Mouse (Mus musculus) limb, embryonic 15.5 days (tissue): ENCODE measurements at regions not wholly inside any gene's neighbourhood (a gene's known extent, or its start where the extent isn't known, plus 50 kb on each side); places are given as distances from the start of the nearest gene placed in this dataset.
"Not testable (repeated sequence)": the region's sequence is repeated elsewhere in the genome, so short reads cannot be mapped to it uniquely, and the experiment has no call there.

ENCODE experiments used
- ATAC-seq: fragments of 200-750 bp; cut with Nextera tagmentation; 2 replicates; pipeline ENCODE4 v1.8.0; 2017; ENCODE audit warnings: low read depth, moderate TSS enrichment; ENCODE audit not compliant: insufficient number of reproducible peaks, low FRiP score, low TSS enrichment
- H3K27ac ChIP-seq: fragments of 300-500 bp; sonication (generic); 2 replicates; pipeline ENCODE4 v1.5.1; 2015; ENCODE audit warnings: moderate library complexity, mild to moderate bottlenecking, inconsistent platforms
- H3K27me3 ChIP-seq: fragments of 300-500 bp; sonication (generic); 2 replicates; pipeline ENCODE4 v1.6.1; 2015; ENCODE audit warnings: inconsistent platforms
- H3K36me3 ChIP-seq: fragments of 300-500 bp; sonication (generic); 2 replicates; pipeline ENCODE4 v1.6.1; 2015; ENCODE audit warnings: inconsistent platforms
- H3K4me1 ChIP-seq: fragments of 300-500 bp; sonication (generic); 2 replicates; pipeline ENCODE4 v1.6.1; 2015; ENCODE audit warnings: inconsistent platforms
- H3K4me2 ChIP-seq: fragments of 300-500 bp; sonication (generic); 2 replicates; pipeline ENCODE4 v1.6.1; 2015; ENCODE audit warnings: mild to moderate bottlenecking, inconsistent platforms
- H3K4me3 ChIP-seq: fragments of 300-500 bp; sonication (generic); 2 replicates; pipeline ENCODE4 v1.5.1; 2015; ENCODE audit warnings: mild to moderate bottlenecking, inconsistent platforms
- H3K9ac ChIP-seq: fragments of 300-500 bp; sonication (generic); 2 replicates; pipeline ENCODE4 v1.6.1; 2015; ENCODE audit warnings: inconsistent platforms
- H3K9me3 ChIP-seq: fragments of 300-500 bp; sonication (generic); 2 replicates; pipeline ENCODE4 v1.6.1; 2016; ENCODE audit warnings: inconsistent platforms
- WGBS: fragments of 180-500 bp; shearing (Covaris S2); methylation state at CpG from one replicate; pipeline ENCODE4 v1.1.7; 2015; 5-methylcytosine and 5-hydroxymethylcytosine counted together

DNA sequence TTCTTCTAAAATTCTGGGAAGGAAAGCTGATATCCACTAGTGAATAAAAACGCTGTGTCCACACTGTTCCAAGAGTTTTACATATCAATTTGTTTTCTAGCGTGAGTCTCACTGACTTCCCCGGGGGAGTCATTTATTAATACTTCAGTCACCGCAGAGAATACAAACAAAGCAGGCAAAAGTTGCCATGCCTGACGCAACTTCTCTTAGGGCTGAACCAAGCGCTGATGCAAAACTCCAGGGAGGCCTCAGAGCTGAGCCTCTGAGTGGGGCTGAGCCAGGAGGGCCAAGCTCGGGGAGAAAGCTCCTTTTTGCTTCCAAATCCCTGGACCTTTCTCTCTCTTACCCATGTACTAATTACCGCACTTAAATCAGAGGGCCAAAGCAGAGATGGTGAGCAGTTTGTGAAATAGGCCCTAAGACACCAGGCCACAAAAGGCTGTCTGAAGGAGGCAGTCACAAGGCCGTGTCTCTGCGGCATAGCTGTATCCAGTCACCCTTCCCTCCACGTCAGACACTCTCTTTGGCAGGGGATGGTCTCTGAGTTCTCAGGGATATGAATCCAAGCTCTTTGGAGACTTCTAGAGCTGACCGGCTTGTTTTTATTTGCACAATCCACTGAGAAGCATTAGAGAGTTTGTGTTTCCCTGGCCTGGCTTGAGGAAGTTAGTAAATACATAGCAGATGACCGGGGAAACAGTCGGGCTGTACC, 260.2 kb upstream of the Jarid2 start:
- Histone ChIP-seq H3K9me3 (no peaks in the 10 kb centered on the region), H3K36me3 (no peaks in the 10 kb centered on the region), H3K4me3 (no peak overlapping the region), H3K27me3 (no peaks in the 10 kb centered on the region), H3K4me2 (no peak overlapping the region), H3K4me1 (peaks cover 11% of the 10 kb centered on the region; the same call in 1 of the 2 replicates), H3K27ac (peak overlapping the region; percentile 5; the same call in 1 of the 2 replicates), H3K9ac (no peak overlapping the region)
- no peak for ATAC-seq
- 63% methylated on average over 14 of the region's 14 CpGs for WGBS

DNA sequence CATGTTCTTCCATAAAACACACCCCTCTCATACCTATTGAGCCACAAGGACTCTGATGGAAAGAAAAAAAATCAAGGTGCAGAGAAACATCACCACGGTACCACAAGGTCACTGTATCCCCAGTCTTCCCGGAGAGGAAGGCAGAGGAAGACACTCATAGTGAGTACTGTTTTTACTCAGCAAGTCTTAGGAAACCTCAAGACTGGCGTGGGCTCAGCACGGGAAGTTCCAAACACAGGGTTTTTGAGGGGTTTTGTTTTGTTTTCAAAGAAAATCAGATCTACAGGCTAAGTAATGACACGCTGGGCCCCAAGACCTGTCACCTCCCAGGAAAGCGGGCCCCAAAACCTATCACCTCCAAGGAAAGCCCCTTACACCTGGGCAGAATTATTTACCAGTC, 259.6 kb upstream of the Jarid2 start:
- Histone ChIP-seq H3K27me3 (no peaks in the 10 kb centered on the region), H3K4me1 (peaks cover 16% of the 10 kb centered on the region), H3K4me2 (no peak overlapping the region), H3K36me3 (no peaks in the 10 kb centered on the region), H3K4me3 (no peak overlapping the region), H3K9me3 (no peaks in the 10 kb centered on the region), H3K9ac (no peak overlapping the region), H3K27ac (no peak overlapping the region)
- 86% methylated on average over 6 of the region's 6 CpGs for WGBS
- no peak for ATAC-seq

GRCm38 (mm10) chr13:44473200-44473599, 256.1 kb upstream of the Jarid2 start:
- Histone ChIP-seq H3K27ac (no peak overlapping the region), H3K36me3 (no peaks in the 10 kb centered on the region), H3K4me1 (peaks cover 26% of the 10 kb centered on the region), H3K27me3 (no peaks in the 10 kb centered on the region), H3K9me3 (no peaks in the 10 kb centered on the region), H3K4me2 (no peak overlapping the region), H3K9ac (no peak overlapping the region), H3K4me3 (no peak overlapping the region)
- WGBS = 60% methylated on average over 6 of the region's 6 CpGs
- no peak for ATAC-seq

DNA sequence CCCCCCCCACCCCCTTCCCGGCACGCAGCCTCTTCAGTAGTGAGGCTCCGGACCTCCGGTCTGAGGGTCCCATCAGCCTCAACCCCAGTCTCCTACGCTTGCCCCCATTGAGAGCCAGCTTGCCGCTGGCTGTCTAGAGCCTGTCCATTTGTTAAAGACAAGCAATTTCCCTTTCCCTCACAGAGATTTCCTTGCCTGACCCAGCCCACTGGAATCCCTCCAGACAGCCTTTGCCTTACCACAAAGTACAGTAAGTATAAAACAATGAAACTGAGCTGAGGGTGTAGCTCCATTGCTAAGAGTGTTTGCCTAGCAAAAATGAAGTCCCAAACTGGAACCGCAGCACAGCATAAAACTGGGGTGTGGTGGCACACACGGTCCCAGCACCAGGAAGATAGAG, 252.4 kb upstream of the Jarid2 start:
- H3K27ac ChIP-seq = 0 out of 2 replicates have a peak overlapping the region, but pooled peaks have one; percentile 43
- no peaks in the 10 kb centered on the region for H3K27me3 ChIP-seq
- WGBS = 58% methylated on average over 8 of the region's 8 CpGs
- H3K36me3 ChIP-seq = no peaks in the 10 kb centered on the region
- no peak for ATAC-seq
- H3K4me2 ChIP-seq = 0 out of 2 replicates have a peak overlapping the region, but pooled peaks have one; percentile 22
- H3K9me3 ChIP-seq = no peaks in the 10 kb centered on the region
- H3K9ac ChIP-seq = no peak overlapping the region
- no peak overlapping the region for H3K4me3 ChIP-seq
- peaks cover 20% of the 10 kb centered on the region for H3K4me1 ChIP-seq

DNA sequence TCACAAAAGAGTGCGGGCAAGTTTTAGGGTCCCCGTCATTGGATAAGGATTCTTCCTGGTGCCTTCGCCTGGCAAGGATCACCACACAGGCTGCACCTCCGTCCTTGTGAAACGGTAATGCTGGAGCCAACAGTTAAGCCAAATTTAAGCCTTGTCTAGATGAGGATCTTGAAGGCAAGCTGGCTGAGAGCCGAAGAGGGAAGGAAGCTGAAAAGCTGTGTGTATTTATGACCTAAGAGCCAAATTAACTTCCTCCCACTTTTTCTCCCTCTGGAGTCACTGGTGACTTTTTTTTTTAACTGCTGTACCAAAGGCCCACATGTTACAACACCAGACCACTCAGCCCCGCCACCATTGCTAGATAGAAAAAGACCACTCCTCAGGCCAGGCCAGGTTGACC, 249.1 kb upstream of the Jarid2 start:
- H3K9ac ChIP-seq = no peak overlapping the region
- H3K9me3 ChIP-seq = no peaks in the 10 kb centered on the region
- H3K4me3 ChIP-seq = no peak overlapping the region
- no peak overlapping the region for H3K27ac ChIP-seq
- no peak for ATAC-seq
- H3K36me3 ChIP-seq = no peaks in the 10 kb centered on the region
- no peaks in the 10 kb centered on the region for H3K27me3 ChIP-seq
- H3K4me1 ChIP-seq = peaks cover 19% of the 10 kb centered on the region
- H3K4me2 ChIP-seq = no peak overlapping the region
- WGBS = 63% methylated on average over 7 of the region's 7 CpGs

GRCm38 (mm10) chr13:44482661-44483060, 246.6 kb upstream of the Jarid2 start:
- H3K4me1 ChIP-seq = peaks cover 10% of the 10 kb centered on the region
- H3K4me2 ChIP-seq = no peak overlapping the region
- H3K36me3 ChIP-seq = no peaks in the 10 kb centered on the region
- no peak for ATAC-seq
- H3K27me3 ChIP-seq = no peaks in the 10 kb centered on the region
- no peak overlapping the region for H3K27ac ChIP-seq
- H3K4me3 ChIP-seq = no peak overlapping the region
- no peak overlapping the region for H3K9ac ChIP-seq
- 73% methylated on average over 7 of the region's 7 CpGs for WGBS
- H3K9me3 ChIP-seq = no peaks in the 10 kb centered on the region

DNA sequence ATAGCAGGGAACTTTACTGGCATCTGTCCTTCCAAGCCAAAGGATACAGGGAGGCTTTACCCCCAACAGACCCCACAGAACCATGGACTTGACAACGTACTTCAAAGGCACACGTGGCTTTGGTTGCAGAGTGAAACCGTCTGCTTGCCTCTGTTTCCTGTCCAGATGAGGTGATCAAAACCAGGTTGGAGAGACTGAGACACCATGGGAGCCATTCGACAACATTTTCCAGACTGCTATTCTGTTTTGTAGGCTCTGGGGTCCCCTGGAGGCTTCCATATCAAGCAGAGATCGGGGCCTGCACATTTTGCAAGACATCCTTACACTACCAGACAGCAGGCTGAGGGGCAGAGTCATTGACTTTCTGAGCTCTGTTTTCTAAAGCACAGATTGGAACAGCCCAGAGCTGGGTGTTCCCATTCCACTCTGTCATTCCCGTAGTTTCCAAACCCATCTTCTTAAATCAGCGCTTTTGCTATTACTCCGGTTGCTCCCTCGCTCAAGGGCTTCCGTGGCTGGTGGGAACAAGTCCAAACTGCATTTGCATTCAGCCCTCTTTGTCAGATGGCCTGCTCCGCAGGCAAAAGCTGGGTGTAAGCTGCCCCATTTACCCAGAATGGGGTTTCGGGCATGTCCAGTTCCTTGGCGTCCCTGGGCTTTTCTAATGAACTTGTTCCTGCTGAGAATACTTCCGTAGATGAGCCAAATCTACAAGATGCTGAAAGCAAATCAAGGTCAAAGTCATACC, 244.5 kb upstream of the Jarid2 start:
- Histone ChIP-seq H3K9ac (no peak overlapping the region), H3K27me3 (no peaks in the 10 kb centered on the region), H3K36me3 (no peaks in the 10 kb centered on the region), H3K9me3 (no peaks in the 10 kb centered on the region), H3K4me2 (no peak overlapping the region), H3K4me1 (peaks cover 10% of the 10 kb centered on the region), H3K4me3 (no peak overlapping the region), H3K27ac (0 out of 2 replicates have a peak overlapping the region, but pooled peaks have one; percentile 24)
- 36% methylated on average over 14 of the region's 14 CpGs for WGBS
- ATAC-seq = no peak

DNA sequence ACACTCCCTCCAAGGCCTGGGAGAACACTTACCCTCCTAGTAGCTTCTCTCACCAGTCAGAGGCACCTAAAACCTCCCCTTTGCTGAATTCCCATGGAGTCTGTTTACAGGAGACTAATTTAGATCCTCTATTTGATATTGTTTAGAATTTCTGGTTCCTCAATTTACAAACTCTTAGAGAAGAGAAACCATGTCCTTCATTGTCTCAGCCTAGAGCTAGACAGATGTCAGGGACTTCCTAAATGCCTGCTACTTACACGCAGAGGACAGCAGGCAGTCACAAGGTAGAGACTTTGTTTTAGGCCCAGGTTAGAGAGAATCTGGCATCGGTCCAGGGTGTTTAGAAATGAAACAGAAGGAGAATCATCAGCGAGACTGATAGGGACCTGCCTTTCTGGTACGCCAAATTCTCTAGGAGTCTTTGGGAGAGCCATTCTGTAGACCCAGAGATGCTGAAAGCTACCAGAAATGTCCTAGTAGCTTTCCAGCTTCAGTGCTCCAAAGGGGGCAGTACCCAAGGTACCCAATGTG, 238.3 kb upstream of the Jarid2 start:
- H3K9ac ChIP-seq = no peak overlapping the region
- ATAC-seq = no peak
- no peak overlapping the region for H3K27ac ChIP-seq
- H3K9me3 ChIP-seq = no peaks in the 10 kb centered on the region
- H3K27me3 ChIP-seq = no peaks in the 10 kb centered on the region
- no peak overlapping the region for H3K4me3 ChIP-seq
- H3K36me3 ChIP-seq = no peaks in the 10 kb centered on the region
- H3K4me2 ChIP-seq = no peak overlapping the region
- peaks cover 24% of the 10 kb centered on the region for H3K4me1 ChIP-seq
- 59% methylated on average over 4 of the region's 4 CpGs for WGBS

GRCm38 (mm10) chr13:44493884-44494283, 235.4 kb upstream of the Jarid2 start:
- peaks cover 41% of the 10 kb centered on the region for H3K4me1 ChIP-seq
- 40% methylated on average over 3 of the region's 3 CpGs for WGBS
- H3K9ac ChIP-seq = no peak overlapping the region
- no peak overlapping the region for H3K4me2 ChIP-seq
- no peak overlapping the region for H3K4me3 ChIP-seq
- H3K9me3 ChIP-seq = no peaks in the 10 kb centered on the region
- no peak overlapping the region; the same call in 1 of the 2 replicates for H3K27ac ChIP-seq
- H3K36me3 ChIP-seq = no peaks in the 10 kb centered on the region
- no peak for ATAC-seq
- H3K27me3 ChIP-seq = no peaks in the 10 kb centered on the region

GRCm38 (mm10) chr13:44495450-44495849, 233.8 kb upstream of the Jarid2 start:
- Histone ChIP-seq H3K9ac (no peak overlapping the region), H3K4me2 (no peak overlapping the region), H3K36me3 (no peaks in the 10 kb centered on the region), H3K27ac (peak overlapping the region; percentile 57), H3K4me3 (no peak overlapping the region), H3K4me1 (peaks cover 41% of the 10 kb centered on the region), H3K9me3 (no peaks in the 10 kb centered on the region), H3K27me3 (no peaks in the 10 kb centered on the region)
- ATAC-seq = no peak
- 35% methylated on average over 10 of the region's 10 CpGs for WGBS

GRCm38 (mm10) chr13:44496596-44496995, 232.7 kb upstream of the Jarid2 start:
- Histone ChIP-seq H3K27me3 (no peaks in the 10 kb centered on the region), H3K4me1 (peaks cover 42% of the 10 kb centered on the region), H3K9me3 (no peaks in the 10 kb centered on the region), H3K4me3 (no peak overlapping the region), H3K4me2 (no peak overlapping the region), H3K9ac (no peak overlapping the region), H3K27ac (peak overlapping the region; percentile 54), H3K36me3 (no peaks in the 10 kb centered on the region)
- ATAC-seq = no peak
- WGBS = 30% methylated on average over 9 of the region's 9 CpGs

- H3K4me1 ChIP-seq = peaks cover 39% of the 10 kb centered on the region
- H3K4me2 ChIP-seq, H3K27ac ChIP-seq, H3K27me3 ChIP-seq, ATAC-seq, H3K9me3 ChIP-seq, H3K36me3 ChIP-seq, H3K4me3 ChIP-seq, H3K9ac ChIP-seq: not testable (repeated sequence)
- WGBS = 83% methylated on average over 5 of the region's 5 CpGs
Measured at GRCm38 (mm10) chr13:44500896-44501295, 228.4 kb upstream of the Jarid2 start.
